Mouse (Mus musculus) right cerebral cortex, postnatal 14 days (tissue): ENCODE results near the gene Spon1.

Source experiments
- DNase-seq: peaks from one replicate; pipeline ENCODE4 v3.0.0; 2022

Spon1 gene

GRCm38 (mm10) chr7:114011726-114012443 lies 246.1 kb downstream of the Spon1 start:
- DNase-seq, result no peak

GRCm38 (mm10) chr7:114016001-114016949 lies 250.5 kb downstream of the Spon1 start:
- no peak for DNase-seq

- no peak for DNase-seq
These were observed 253.1 kb downstream of the Spon1 start for GRCm38 (mm10) chr7:114018861-114019260.

GRCm38 (mm10) chr7:114020057-114020703 lies 254.4 kb downstream of the Spon1 start:
- DNase-seq, result no peak

- DNase-seq, result peak; percentile 68
These were observed 254.9 kb downstream of the Spon1 start for GRCm38 (mm10) chr7:114020704-114021093.

- DNase-seq, result no peak
These were observed 261.1 kb downstream of the Spon1 start for GRCm38 (mm10) chr7:114026923-114027322.

GRCm38 (mm10) chr7:114027406-114027805 lies 261.6 kb downstream of the Spon1 start:
- no peak for DNase-seq

- no peak for DNase-seq
These were observed 263.0 kb downstream of the Spon1 start for GRCm38 (mm10) chr7:114028828-114029227.

GRCm38 (mm10) chr7:114029596-114029995 lies 263.8 kb downstream of the Spon1 start:
- DNase-seq, result peak; percentile 26

GRCm38 (mm10) chr7:114037237-114037636 lies 271.4 kb downstream of the Spon1 start:
- DNase-seq, result peak; percentile 17

GRCm38 (mm10) chr7:114041349-114041748 lies 275.6 kb downstream of the Spon1 start:
- no peak for DNase-seq

- DNase-seq, result no peak
These were observed 277.5 kb downstream of the Spon1 start for GRCm38 (mm10) chr7:114042973-114043928.

- no peak for DNase-seq
These were observed 278.2 kb downstream of the Spon1 start for GRCm38 (mm10) chr7:114043929-114044549.

- DNase-seq, result no peak
These were observed 280.0 kb downstream of the Spon1 start for GRCm38 (mm10) chr7:114045814-114046213.

- DNase-seq, result no peak
These were observed 287.9 kb downstream of the Spon1 start for GRCm38 (mm10) chr7:114053720-114054119.

GRCm38 (mm10) chr7:114058166-114058565 lies 292.4 kb downstream of the Spon1 start:
- no peak for DNase-seq

GRCm38 (mm10) chr7:114058927-114059441 lies 293.2 kb downstream of the Spon1 start:
- no peak for DNase-seq

GRCm38 (mm10) chr7:114060445-114060844 lies 294.6 kb downstream of the Spon1 start:
- no peak for DNase-seq

- no peak for DNase-seq
These were observed 296.7 kb downstream of the Spon1 start for GRCm38 (mm10) chr7:114062451-114062850.

- no peak for DNase-seq
These were observed 297.7 kb downstream of the Spon1 start for GRCm38 (mm10) chr7:114063534-114063933.

- no peak for DNase-seq
These were observed 298.2 kb downstream of the Spon1 start for GRCm38 (mm10) chr7:114063966-114064365.
